Mouse (Mus musculus) small intestine, adult 2 months (tissue): ENCODE measurements at regions not wholly inside any gene's neighbourhood (a gene's known extent, or its start where the extent isn't known, plus 50 kb on each side); places are given as distances from the start of the nearest gene placed in this dataset.

Source experiments
- CTCF ChIP-seq: fragments of 200-500 bp; IDR thresholded peaks from 2 replicates; pipeline ENCODE4 v1.5.1; 2012; ENCODE audit warnings: low read depth, mild to moderate bottlenecking, control low read depth, inconsistent platforms, low read length, moderate library complexity, mixed read lengths; ENCODE audit not compliant: insufficient replicate concordance, insufficient read length; ENCODE audit errors: extremely low read depth
- POLR2A ChIP-seq: fragments of 200-500 bp; IDR thresholded peaks from 2 replicates; pipeline ENCODE4 v1.6.1; 2012; ENCODE audit warnings: low read depth, mild to moderate bottlenecking, control low read depth, inconsistent platforms, low read length, moderate library complexity

GRCm38 (mm10) chr3:52924631-52925030 lies 92.4 kb downstream of the Cog6 start:
- TF ChIP-seq POLR2A = no peak
- TF ChIP-seq CTCF = no peak
